Mouse (Mus musculus): ENCODE data around the gene Foxf1. TPM values are rescaled to one million over a fixed set of nuclear protein-coding genes. Genes with fewer than 3 reads are reported as not detected.
A peak's percentile ranks its signal among the peaks of the same experiment; 100 is the strongest.

Foxf1 gene
- polyA plus RNA-seq, 1 experiment from 2014 or later, result 2.7 TPM

GRCm38 (mm10) chr8:121124547-121125239 is 40.5 kb downstream of the Foxf1 start:
- no peak overlapping the region for H3K27ac ChIP-seq (ENCODE audit: low read depth)
- no peak overlapping the region for H3K4me3 ChIP-seq (ENCODE audit: low read depth, low read length)
- DNase-seq (no peak), ATAC-seq (no peak)
- H3K4me1 ChIP-seq (ENCODE audit: insufficient read depth), result peaks cover 8% of the 10 kb centered on the region; the same call in 1 of the 2 replicates
- no peak overlapping the region for H3K9ac ChIP-seq (replicated peaks)
- 8% methylated on average over 17 of the region's 17 CpGs for WGBS (ENCODE audit: insufficient replicate concordance)
- peaks cover 100% of the 10 kb centered on the region for H3K27me3 ChIP-seq (ENCODE audit: insufficient read depth, low read length)
- no peaks in the 10 kb centered on the region for H3K36me3 ChIP-seq (replicated peaks; ENCODE audit: insufficient read depth, low read length)
- TF ChIP-seq EP300 (IDR thresholded peaks at IDR 0.05; ENCODE audit: low read depth), result no peak
- no peak overlapping the region for H3K4me2 ChIP-seq (ENCODE audit: low read depth, low read length)
- no peaks in the 10 kb centered on the region for H3K9me3 ChIP-seq (ENCODE audit: low read length)

- H3K27me3 ChIP-seq (ENCODE audit: insufficient read depth, low read length), result peaks cover 100% of the 10 kb centered on the region
- no peaks in the 10 kb centered on the region for H3K9me3 ChIP-seq (ENCODE audit: low read length)
- H3K27ac ChIP-seq (ENCODE audit: low read depth), result no peak overlapping the region
- peak; percentile 47 for DNase-seq
- H3K9ac ChIP-seq (replicated peaks), result no peak overlapping the region
- H3K4me2 ChIP-seq (ENCODE audit: low read depth, low read length), result peak overlapping the region; percentile 48
- peak overlapping the region; percentile 22; the same call in 1 of the 2 replicates for H3K4me3 ChIP-seq (ENCODE audit: low read depth, low read length)
- under 1% methylated on average over 36 of the region's 36 CpGs for WGBS (ENCODE audit: insufficient replicate concordance)
- no peaks in the 10 kb centered on the region for H3K36me3 ChIP-seq (replicated peaks; ENCODE audit: insufficient read depth, low read length)
- H3K4me1 ChIP-seq (ENCODE audit: insufficient read depth), result peaks cover 8% of the 10 kb centered on the region; the same call in 1 of the 2 replicates
- ATAC-seq, result 0 out of 2 replicates have a peak, but pooled peaks have one; percentile 29
- TF ChIP-seq CTCF (IDR thresholded peaks at IDR 0.05; ENCODE audit: low read depth), result peak; percentile 43
- TF ChIP-seq EP300 (IDR thresholded peaks at IDR 0.05; ENCODE audit: low read depth), result no peak
These were observed 41.2 kb downstream of the Foxf1 start for GRCm38 (mm10) chr8:121125311-121125876.

DNA sequence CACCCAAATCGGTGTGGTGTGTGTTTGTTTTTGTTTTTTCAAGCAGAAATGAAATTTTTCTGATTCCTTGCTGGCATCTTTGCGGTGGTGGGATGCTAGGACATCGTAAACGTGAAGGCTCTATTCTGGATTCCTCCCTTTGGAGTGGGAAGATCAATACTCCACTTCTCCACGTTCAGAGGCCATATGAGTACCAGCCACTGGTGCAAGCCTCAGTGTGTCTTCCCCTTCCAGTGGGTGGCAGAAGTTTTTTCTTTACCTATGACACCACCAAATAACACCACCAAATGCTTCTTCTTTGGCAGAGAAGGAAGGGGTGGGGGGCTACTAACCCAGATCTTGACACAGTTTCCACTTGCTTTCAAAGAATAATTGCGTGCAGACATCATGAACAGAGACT is 42.0 kb downstream of the Foxf1 start:
- H3K9ac ChIP-seq (replicated peaks), result no peak overlapping the region
- H3K4me1 ChIP-seq (ENCODE audit: insufficient read depth), result peaks cover 8% of the 10 kb centered on the region; the same call in 1 of the 2 replicates
- WGBS (ENCODE audit: insufficient replicate concordance), result 8% methylated on average over 6 of the region's 6 CpGs
- no peak overlapping the region for H3K27ac ChIP-seq (ENCODE audit: low read depth)
- no peaks in the 10 kb centered on the region for H3K9me3 ChIP-seq (ENCODE audit: low read length)
- H3K4me3 ChIP-seq (ENCODE audit: low read depth, low read length), result no peak overlapping the region
- DNase-seq (no peak), ATAC-seq (no peak)
- no peak for TF ChIP-seq CTCF (IDR thresholded peaks at IDR 0.05; ENCODE audit: low read depth)
- TF ChIP-seq EP300 (IDR thresholded peaks at IDR 0.05; ENCODE audit: low read depth), result no peak
- no peaks in the 10 kb centered on the region for H3K36me3 ChIP-seq (replicated peaks; ENCODE audit: insufficient read depth, low read length)
- H3K27me3 ChIP-seq (ENCODE audit: insufficient read depth, low read length), result peaks cover 100% of the 10 kb centered on the region
- no peak overlapping the region for H3K4me2 ChIP-seq (ENCODE audit: low read depth, low read length)

DNA sequence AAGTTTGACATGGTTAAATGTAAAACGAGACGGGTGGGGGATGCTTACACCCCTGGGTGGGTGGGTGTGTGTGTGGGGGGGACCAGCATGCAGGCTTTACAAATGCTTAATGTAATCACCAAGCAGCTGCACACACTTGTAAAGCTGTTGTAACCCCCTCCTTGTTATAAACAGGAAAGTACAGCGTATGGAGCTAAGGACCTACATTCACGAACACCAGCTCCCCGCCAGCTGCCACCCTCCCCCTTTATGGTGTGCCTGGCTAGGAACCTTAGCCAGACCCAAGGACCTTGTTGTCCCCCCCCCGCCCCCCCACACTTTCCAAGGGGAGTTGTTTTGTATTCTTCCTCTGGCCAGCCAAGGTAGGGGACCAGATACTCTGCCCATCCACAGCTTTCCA is 42.5 kb downstream of the Foxf1 start:
- H3K27ac ChIP-seq (ENCODE audit: low read depth), result no peak overlapping the region
- H3K4me2 ChIP-seq (ENCODE audit: low read depth, low read length), result no peak overlapping the region
- no peaks in the 10 kb centered on the region for H3K36me3 ChIP-seq (replicated peaks; ENCODE audit: insufficient read depth, low read length)
- no peak for ATAC-seq
- no peaks in the 10 kb centered on the region for H3K9me3 ChIP-seq (ENCODE audit: low read length)
- TF ChIP-seq CTCF (IDR thresholded peaks at IDR 0.05; ENCODE audit: low read depth), result no peak
- no peak for TF ChIP-seq EP300 (IDR thresholded peaks at IDR 0.05; ENCODE audit: low read depth)
- peaks cover 8% of the 10 kb centered on the region; the same call in 1 of the 2 replicates for H3K4me1 ChIP-seq (ENCODE audit: insufficient read depth)
- H3K9ac ChIP-seq (replicated peaks), result no peak overlapping the region
- no peak overlapping the region for H3K4me3 ChIP-seq (ENCODE audit: low read depth, low read length)
- H3K27me3 ChIP-seq (ENCODE audit: insufficient read depth, low read length), result peaks cover 95% of the 10 kb centered on the region
- no peak for DNase-seq
- WGBS (ENCODE audit: insufficient replicate concordance), result 16% methylated on average over 6 of the region's 6 CpGs

DNA sequence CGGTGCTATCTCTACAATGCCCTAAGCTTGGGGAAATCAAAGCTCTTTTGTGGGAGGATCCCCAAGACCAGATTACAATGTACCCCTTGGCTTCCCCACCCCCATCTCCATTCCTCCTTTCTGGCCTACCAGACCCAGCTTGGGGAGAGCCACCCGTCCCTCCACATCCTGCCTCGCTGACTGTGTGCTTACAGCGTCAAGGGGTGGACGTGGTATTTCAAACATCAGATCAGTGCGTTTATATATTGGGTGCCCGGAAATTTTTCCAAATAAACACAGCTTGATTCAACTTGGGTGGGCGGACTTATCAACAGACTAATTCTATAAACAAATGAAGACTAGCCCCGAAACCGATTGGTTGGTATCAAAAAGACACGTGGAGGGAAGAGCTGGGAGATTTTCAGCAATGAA is 43.1 kb downstream of the Foxf1 start:
- DNase-seq (no peak), ATAC-seq (no peak)
- H3K27me3 ChIP-seq (ENCODE audit: insufficient read depth, low read length), result peaks cover 92% of the 10 kb centered on the region
- no peaks in the 10 kb centered on the region for H3K9me3 ChIP-seq (ENCODE audit: low read length)
- H3K9ac ChIP-seq (replicated peaks), result no peak overlapping the region
- TF ChIP-seq EP300 (IDR thresholded peaks at IDR 0.05; ENCODE audit: low read depth) (no peak), CTCF (IDR thresholded peaks at IDR 0.05; ENCODE audit: low read depth) (no peak)
- no peak overlapping the region for H3K27ac ChIP-seq (ENCODE audit: low read depth)
- no peaks in the 10 kb centered on the region for H3K36me3 ChIP-seq (replicated peaks; ENCODE audit: insufficient read depth, low read length)
- peaks cover 8% of the 10 kb centered on the region; the same call in 1 of the 2 replicates for H3K4me1 ChIP-seq (ENCODE audit: insufficient read depth)
- H3K4me2 ChIP-seq (ENCODE audit: low read depth, low read length), result no peak overlapping the region
- 4% methylated on average over 11 of the region's 11 CpGs for WGBS (ENCODE audit: insufficient replicate concordance)
- no peak overlapping the region for H3K4me3 ChIP-seq (ENCODE audit: low read depth, low read length)

DNA sequence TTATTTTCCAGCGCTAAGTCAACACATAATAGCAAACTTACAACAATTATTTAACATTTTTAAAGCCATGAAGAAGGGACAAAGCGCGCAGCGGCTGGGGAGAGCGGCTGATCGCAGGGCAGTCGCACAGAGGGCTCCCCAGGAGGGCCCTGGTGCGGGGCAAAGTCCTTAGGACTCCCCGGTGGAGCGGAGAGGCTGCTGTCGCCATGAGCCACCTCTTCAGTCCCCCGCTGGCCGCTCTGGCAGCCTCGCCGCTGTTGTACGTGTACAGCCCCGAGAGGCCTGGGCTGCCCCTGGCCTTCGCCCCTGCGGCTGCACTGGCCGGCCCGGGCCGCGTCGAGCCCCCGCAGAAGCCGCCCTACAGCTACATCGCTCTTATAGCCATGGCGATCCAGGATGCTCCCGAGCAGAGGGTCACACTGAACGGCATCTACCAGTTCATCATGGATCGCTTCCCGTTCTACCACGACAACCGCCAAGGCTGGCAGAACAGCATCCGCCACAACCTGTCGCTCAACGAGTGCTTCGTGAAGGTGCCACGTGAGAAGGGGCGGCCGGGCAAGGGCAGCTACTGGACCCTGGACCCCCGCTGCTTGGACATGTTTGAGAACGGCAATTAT is 43.7 kb downstream of the Foxf1 start, which contains the start of gene Foxl1:
Gene Foxl1, plus strand, starts transcription at position 185 of the 620 bp plus-strand sequence.
- TF ChIP-seq CTCF (IDR thresholded peaks at IDR 0.05; ENCODE audit: low read depth) (no peak), EP300 (IDR thresholded peaks at IDR 0.05; ENCODE audit: low read depth) (no peak)
- peaks cover 86% of the 10 kb centered on the region for H3K27me3 ChIP-seq (ENCODE audit: insufficient read depth, low read length)
- 3% methylated on average over 43 of the region's 43 CpGs for WGBS (ENCODE audit: insufficient replicate concordance)
- peak within 1 kb of the TSS; percentile 18; the same call in 1 of the 2 replicates for H3K4me2 ChIP-seq (ENCODE audit: low read depth, low read length)
- ATAC-seq, result no peak
- H3K27ac ChIP-seq (ENCODE audit: low read depth), result no peak within 1 kb of the TSS
- no peaks in the 10 kb centered on the region for H3K36me3 ChIP-seq (replicated peaks; ENCODE audit: insufficient read depth, low read length)
- no peak within 1 kb of the TSS for H3K9ac ChIP-seq (replicated peaks)
- H3K4me1 ChIP-seq (ENCODE audit: insufficient read depth), result peaks cover 8% of the 10 kb centered on the region; the same call in 1 of the 2 replicates
- DNase-seq, result no peak
- H3K4me3 ChIP-seq (ENCODE audit: low read depth, low read length), result no peak within 1 kb of the TSS
- no peaks in the 10 kb centered on the region for H3K9me3 ChIP-seq (ENCODE audit: low read length)

All from liver, postnatal 0 days (tissue).